Mouse (Mus musculus): ENCODE measurements around the gene Olfr437.
"Not testable (repeated sequence)": the region's sequence is repeated elsewhere in the genome, so short reads cannot be mapped to it uniquely, and the experiment has no call there.

Gene Olfr437

GRCm38 (mm10) chr6:43162982-43163381 is at the start of gene Olfr437:
Gene Olfr437 (plus strand): TSS chr6:43163282.
- no peak for DNase-seq (ENCODE audit: low spot score)

- not testable (repeated sequence) for DNase-seq (ENCODE audit: low spot score)
Measured at GRCm38 (mm10) chr6:43146267-43146666, 16.8 kb upstream of the Olfr437 start, which contains the start of gene Olfr237-ps1. Gene Olfr237-ps1 (plus strand): TSS chr6:43146567.

DNA sequence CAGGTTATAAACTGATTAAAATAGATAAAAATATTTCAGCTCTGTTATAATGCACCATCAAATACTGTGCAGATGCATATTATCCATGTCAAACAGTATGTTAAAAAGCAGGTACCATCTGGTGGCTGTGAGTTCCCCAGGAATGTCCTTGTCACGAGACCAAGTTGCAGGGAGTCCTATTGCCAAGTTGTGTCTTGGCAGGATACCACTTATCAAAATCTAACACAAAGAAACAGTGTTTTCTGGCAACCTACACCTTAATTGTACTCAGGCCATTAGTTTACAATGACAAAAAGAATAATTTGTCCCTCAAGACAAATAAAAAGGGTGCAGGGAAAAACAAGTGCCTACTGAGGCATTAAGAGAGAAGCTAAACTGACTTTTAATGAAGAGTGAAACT is 3.6 kb upstream of the Olfr437 start:
- DNase-seq (ENCODE audit: low spot score) = no peak

DNA sequence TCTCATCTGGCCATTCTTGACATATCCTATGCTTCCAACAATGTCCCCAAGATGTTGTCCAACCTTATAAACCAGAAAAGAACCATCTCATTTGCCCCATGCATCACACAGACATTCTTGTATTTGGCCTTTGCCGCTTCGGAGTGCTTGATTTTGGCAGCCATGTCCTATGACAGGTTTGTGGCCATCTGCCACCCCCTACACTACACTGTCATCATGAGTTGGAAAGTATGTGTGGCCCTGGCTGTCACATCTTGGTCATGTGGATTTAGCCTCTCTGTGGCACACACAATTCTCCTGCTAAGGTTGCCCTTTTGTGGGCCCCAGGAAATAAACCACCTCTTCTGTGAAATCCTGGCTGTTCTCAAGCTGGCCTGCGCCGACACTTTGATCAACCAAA is 4.2 kb downstream of the Olfr437 start:
- DNase-seq (ENCODE audit: low spot score) = no peak

DNA sequence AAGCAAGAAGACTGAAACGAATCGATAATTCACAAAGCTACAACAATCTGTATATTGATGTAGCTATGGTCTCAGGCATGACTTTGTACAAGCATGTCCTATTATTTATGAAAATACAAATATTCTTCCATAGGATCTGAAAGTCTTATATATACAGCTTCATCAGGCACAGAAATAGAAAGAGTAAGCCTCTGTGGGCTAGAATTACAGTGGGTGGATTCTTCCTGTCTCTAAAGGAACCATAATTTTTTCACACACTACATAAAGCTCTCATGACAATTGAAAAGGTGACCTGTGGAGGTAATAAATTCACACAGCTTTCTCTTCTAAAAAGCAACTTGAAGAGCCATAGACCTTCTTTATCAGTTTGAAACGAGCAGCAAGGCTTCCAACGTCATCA is 8.8 kb downstream of the Olfr437 start, which contains the start of gene Olfr13:
TSS of gene Olfr13 (plus strand) at position 301 of the 400 bp plus-strand sequence.
- DNase-seq (ENCODE audit: low spot score) = no peak

DNA sequence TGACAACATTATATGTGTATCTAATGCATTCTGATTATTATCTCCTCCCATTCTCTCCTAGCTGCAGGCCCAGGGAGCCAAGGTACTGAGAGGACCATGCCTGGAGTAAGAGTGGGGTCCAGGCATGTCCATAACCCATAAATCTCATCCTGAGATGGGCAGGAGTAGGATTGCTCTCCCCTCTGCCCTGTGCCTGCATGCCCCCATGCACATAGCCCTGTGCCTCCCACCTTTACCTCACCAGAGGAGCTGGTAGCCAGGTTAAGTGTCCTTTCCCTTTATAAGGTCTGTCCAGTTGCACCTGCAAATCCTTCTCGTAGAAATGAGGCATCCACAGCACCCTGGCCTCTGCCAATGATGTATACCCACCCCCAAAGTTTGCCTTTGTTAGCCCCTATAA is 15.0 kb downstream of the Olfr437 start:
- no peak for DNase-seq (ENCODE audit: low spot score)

GRCm38 (mm10) chr6:43178584-43179501 is 15.8 kb downstream of the Olfr437 start:
- no peak for DNase-seq (ENCODE audit: low spot score)

DNA sequence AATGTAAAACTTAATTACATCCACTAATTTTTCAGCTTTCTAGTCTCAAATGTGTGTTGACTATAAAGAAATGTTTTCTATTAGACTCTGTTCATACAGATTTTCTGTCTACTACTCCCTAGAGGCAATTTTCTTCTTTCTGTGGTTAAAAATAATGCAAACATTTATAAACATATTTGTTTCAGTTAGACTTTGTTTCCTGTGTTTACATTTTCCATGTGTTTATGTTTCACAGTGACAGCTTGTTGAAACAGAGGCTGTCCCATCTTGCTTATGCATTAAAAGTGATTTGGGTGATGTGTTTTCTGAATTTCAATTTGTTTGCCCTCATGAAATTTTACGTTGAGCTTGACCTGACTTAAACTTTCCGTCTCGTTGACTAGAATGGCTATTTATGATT is 27.9 kb downstream of the Olfr437 start:
- no peak for DNase-seq (ENCODE audit: low spot score)

DNA sequence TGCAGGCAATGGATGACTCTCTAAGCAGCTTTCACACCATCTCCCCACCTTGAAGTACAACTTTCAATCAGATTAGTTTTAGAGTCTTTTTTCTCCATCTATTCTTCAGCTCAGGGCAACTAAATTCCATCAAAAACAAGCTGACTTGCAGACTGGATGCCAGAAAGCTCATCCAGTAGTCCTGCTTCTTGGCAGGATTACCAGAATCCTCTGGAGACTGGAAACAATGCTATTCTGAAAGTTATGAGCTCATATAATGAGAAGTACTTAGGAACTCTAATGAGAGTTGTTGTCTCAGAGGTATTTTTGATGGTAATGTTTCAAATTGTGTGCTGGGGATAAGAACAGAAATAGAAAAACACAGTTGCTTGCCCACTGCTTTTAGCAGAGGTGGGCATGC is 33.7 kb downstream of the Olfr437 start, which contains the start of gene Olfr435:
TSS of gene Olfr435 (plus strand) at position 366 of the 400 bp plus-strand sequence.
- DNase-seq (ENCODE audit: low spot score) = no peak

GRCm38 (mm10) chr6:43198094-43198493 is 35.0 kb downstream of the Olfr437 start:
- no peak for DNase-seq (ENCODE audit: low spot score)

DNA sequence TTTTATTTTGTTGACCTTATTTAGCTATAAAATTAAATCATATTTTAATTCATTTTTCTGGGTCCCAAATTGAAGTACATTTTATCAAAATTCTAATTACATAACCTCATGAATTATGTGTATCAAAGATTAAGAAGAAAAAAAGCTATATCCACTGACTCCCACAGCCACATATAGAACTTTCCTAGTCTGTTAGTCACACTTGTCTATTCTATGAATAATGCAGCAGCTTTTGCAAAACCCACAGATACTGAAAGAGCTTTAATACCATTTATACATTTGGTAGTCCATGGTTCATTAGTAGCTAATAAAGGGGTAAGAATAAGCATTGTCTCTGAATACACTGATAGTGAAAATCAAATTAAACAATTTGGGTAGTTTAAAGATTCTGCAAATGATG is 39.7 kb downstream of the Olfr437 start:
- no peak for DNase-seq (ENCODE audit: low spot score)

DNA sequence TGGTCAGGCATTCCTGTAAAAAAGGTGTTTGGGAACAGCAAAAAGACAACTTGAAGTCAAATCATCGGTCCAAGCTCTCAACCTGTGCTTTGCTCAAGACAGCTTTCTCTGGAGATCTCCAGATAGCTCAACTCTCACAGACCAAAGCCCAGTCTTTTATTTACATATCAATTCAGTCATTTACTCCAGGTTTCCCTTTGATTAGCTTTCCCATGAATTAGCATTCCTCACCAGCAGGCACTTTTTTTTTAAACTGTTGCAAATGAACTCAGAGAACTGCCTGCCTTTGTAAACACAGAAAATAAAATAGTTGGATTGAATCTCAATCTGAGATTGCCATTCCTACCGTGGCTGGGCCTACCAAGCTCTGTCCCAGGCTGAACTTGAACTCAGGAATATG is 42.3 kb downstream of the Olfr437 start:
- no peak for DNase-seq (ENCODE audit: low spot score)

DNA sequence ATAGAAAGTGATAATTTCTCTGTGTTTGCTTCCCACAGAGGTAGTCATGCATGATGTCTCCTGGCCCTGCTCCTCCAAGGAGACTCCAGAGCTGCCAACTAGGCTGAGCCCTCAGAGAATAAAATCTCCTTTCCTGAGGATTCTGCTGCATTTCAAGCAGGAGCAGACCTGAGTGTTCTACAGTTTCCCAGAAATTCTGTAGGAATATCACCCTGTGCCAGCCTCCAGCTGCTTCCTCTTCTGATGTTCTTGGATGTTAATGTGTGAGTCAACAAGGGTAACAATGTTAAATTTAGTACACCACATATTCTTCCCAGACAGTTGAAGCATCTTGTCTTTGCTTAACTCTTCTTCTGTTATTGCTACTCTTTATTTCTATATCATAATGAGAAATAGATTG is 49.8 kb downstream of the Olfr437 start, which contains the start of gene Olfr434:
TSS of gene Olfr434 (plus strand) at position 149 of the 400 bp plus-strand sequence.
- DNase-seq (ENCODE audit: low spot score) = not testable (repeated sequence)
